Mouse (Mus musculus): ENCODE results near the gene Pknox2. TPM values are rescaled to one million over a fixed set of nuclear protein-coding genes. Genes with fewer than 3 reads are reported as not detected.

Pknox2 gene
- polyA plus RNA-seq, 2 experiments: 7.3 to 14.5 TPM

DNA sequence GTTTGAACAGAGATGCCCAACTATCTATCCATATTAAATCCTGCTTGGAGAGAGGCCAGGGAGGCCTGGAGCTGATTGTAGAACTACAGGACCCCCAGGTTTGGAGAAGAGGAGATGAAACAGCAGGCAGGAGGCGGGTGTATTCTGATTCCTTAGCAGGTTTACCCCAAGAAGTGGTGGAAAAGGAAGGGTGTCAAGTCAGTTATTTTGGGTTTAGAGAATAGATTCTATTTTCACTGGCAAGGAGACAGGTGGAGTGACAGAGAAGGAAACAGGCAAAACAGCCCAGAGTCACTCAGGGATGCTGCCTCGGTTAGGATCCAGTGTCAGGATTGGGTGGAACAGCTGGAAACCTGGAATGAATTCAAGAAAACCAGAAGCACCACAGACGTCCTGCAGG lies 263.6 kb downstream of the Pknox2 start:
- Histone ChIP-seq H3K4me2 (replicated peaks; ENCODE audit: low read depth, low read length, severe bottlenecking) (no peak overlapping the region), H3K9ac (ENCODE audit: low read depth, low read length, severe bottlenecking) (no peak overlapping the region), H3K4me1 (ENCODE audit: control insufficient read depth, insufficient read depth, low read length) (no peaks in the 10 kb centered on the region), H3K4me3 (replicated peaks; ENCODE audit: low read length) (no peak overlapping the region), H3K27me3 (ENCODE audit: control insufficient read depth, insufficient read depth, low read length) (no peaks in the 10 kb centered on the region), H3K27ac (replicated peaks; ENCODE audit: low read depth, low read length) (no peak overlapping the region), H3K9me3 (ENCODE audit: control insufficient read depth, low read length) (no peaks in the 10 kb centered on the region), H3K36me3 (ENCODE audit: control insufficient read depth, insufficient read depth, low read length) (no peaks in the 10 kb centered on the region)
- no peak for DNase-seq (ENCODE audit: low spot score)
- ATAC-seq (ENCODE audit: low FRiP score, low read depth): no peak
- WGBS: 46% methylated on average over 3 of the region's 3 CpGs
- TF ChIP-seq POLR2A (IDR thresholded peaks at IDR 0.05; ENCODE audit: borderline replicate concordance, extremely low read depth, insufficient read depth, insufficient read length): no peak

DNA sequence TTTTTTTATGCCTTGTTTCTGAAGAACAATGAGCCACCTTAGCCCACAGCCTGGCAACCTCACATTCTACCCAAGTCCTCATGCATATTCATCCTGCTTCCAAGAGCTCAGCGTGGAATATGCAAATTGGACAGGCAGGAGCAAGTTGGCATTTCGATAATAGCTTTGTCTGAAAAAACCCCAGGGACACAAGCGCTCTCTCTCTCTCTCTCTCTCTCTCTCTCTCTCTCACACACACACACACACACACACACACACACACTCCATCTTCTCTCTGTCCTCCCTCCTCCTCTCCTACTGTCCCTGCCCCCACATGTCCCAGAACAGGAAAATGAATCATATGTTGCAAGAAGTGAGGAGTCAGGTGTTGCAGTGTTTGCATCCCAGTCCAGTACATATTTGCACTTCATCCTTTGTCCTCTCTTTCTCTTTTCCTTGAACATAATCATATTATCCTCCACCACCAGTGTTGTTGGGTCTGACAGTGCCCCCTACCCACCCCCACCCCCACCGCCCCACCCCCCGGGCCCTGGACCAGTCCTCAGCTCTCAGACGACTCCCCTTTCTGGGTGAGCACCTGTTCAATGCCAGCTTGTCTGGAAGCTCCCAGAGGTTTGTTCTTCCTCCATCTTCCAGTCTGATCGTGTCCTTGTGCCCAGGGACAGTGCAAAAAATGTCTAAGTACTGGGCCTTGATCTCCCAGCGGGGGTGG lies 265.0 kb downstream of the Pknox2 start:
- Histone ChIP-seq H3K4me1 (ENCODE audit: control insufficient read depth, insufficient read depth, low read length) (no peaks in the 10 kb centered on the region), H3K4me3 (replicated peaks; ENCODE audit: low read length) (no peak overlapping the region), H3K9ac (ENCODE audit: low read depth, low read length, severe bottlenecking) (no peak overlapping the region), H3K27me3 (ENCODE audit: control insufficient read depth, insufficient read depth, low read length) (no peaks in the 10 kb centered on the region), H3K36me3 (ENCODE audit: control insufficient read depth, insufficient read depth, low read length) (no peaks in the 10 kb centered on the region), H3K4me2 (replicated peaks; ENCODE audit: low read depth, low read length, severe bottlenecking) (no peak overlapping the region), H3K9me3 (ENCODE audit: control insufficient read depth, low read length) (no peaks in the 10 kb centered on the region), H3K27ac (replicated peaks; ENCODE audit: low read depth, low read length) (no peak overlapping the region)
- WGBS: 41% methylated on average over 8 of the region's 8 CpGs
- no peak for TF ChIP-seq POLR2A (IDR thresholded peaks at IDR 0.05; ENCODE audit: borderline replicate concordance, extremely low read depth, insufficient read depth, insufficient read length)
- DNase-seq (ENCODE audit: low spot score) (no peak), ATAC-seq (ENCODE audit: low FRiP score, low read depth) (no peak)

DNA sequence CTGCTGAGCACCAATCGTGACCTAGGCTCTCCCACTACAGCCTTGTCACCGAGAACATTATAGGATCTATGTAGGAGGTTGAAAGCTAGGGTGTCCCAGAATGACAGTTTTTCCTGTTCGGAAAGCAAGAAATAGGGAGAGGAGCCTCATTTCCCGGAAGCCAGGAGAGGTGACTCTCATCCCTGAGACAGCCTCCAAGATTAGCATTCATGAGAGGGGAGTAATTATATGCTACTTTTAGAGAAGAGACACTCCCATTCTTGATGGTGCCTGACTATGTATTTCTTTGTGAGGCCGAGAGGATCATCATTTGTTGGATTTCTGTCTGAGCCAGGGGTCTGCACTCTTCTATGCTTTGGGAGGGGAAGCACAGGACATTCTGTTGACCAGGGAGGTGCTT lies 265.6 kb downstream of the Pknox2 start:
- no peak for ATAC-seq (ENCODE audit: low FRiP score, low read depth)
- 76% methylated on average over 5 of the region's 5 CpGs for WGBS

DNA sequence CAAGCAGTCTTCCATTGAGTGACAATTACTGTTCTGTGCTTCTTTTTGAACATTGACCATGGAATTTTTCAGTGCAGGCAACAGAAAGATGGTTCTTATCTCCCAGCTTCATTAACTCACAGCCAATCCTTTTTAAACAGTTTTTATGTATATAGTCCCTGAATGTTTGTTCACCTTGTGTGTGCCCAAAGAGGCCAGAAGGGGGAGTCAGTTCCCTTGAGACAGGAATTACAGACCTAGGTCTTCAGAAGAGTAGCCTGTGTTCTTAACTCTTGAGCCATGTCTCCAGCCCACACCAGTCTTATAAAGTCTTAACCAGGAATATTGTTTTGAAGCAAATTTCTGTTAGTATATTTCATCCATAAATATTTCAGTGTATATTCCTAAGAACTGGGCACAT lies 270.4 kb downstream of the Pknox2 start:
- Histone ChIP-seq H3K27me3 (ENCODE audit: control insufficient read depth, insufficient read depth, low read length) (no peaks in the 10 kb centered on the region), H3K4me1 (ENCODE audit: control insufficient read depth, insufficient read depth, low read length) (no peaks in the 10 kb centered on the region), H3K36me3 (ENCODE audit: control insufficient read depth, insufficient read depth, low read length) (no peaks in the 10 kb centered on the region), H3K9ac (ENCODE audit: low read depth, low read length, severe bottlenecking) (no peak overlapping the region), H3K4me2 (replicated peaks; ENCODE audit: low read depth, low read length, severe bottlenecking) (no peak overlapping the region), H3K4me3 (replicated peaks; ENCODE audit: low read length) (no peak overlapping the region), H3K9me3 (ENCODE audit: control insufficient read depth, low read length) (no peaks in the 10 kb centered on the region), H3K27ac (replicated peaks; ENCODE audit: low read depth, low read length) (no peak overlapping the region)
- TF ChIP-seq POLR2A (IDR thresholded peaks at IDR 0.05; ENCODE audit: borderline replicate concordance, extremely low read depth, insufficient read depth, insufficient read length): no peak
- no peak for ATAC-seq (ENCODE audit: low FRiP score, low read depth)
- DNase-seq (ENCODE audit: low spot score): no peak

More for the DNA sequence above, 265.6 kb downstream of the Pknox2 start:
- Histone ChIP-seq H3K27ac (replicated peaks; ENCODE audit: low read depth, low read length) (no peak overlapping the region), H3K36me3 (ENCODE audit: control insufficient read depth, insufficient read depth, low read length) (no peaks in the 10 kb centered on the region), H3K9me3 (ENCODE audit: control insufficient read depth, low read length) (no peaks in the 10 kb centered on the region), H3K9ac (ENCODE audit: low read depth, low read length, severe bottlenecking) (no peak overlapping the region), H3K27me3 (ENCODE audit: control insufficient read depth, insufficient read depth, low read length) (no peaks in the 10 kb centered on the region), H3K4me1 (ENCODE audit: control insufficient read depth, insufficient read depth, low read length) (no peaks in the 10 kb centered on the region), H3K4me2 (replicated peaks; ENCODE audit: low read depth, low read length, severe bottlenecking) (no peak overlapping the region), H3K4me3 (replicated peaks; ENCODE audit: low read length) (no peak overlapping the region)
- no peak for DNase-seq (ENCODE audit: low spot score)
- no peak for TF ChIP-seq POLR2A (IDR thresholded peaks at IDR 0.05; ENCODE audit: borderline replicate concordance, extremely low read depth, insufficient read depth, insufficient read length)

DNA sequence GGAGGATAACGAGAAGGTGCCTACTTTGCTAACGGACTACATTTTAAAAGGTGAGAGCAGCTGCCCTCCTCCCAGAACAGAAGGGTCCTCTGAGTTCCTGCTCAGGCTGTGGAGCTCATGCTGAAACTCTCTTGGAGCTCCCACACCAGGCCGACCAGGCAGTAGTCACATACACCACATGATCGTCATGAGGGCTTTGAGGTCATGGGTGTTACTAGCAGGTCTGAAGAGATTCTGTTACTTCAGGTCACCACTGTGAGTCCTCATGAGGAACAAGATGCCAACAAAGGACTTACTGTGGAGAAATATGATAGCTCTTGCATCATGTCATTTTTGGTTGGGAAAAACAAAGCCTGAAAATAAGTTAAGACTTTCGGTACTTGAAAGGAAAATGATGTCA lies 270.9 kb downstream of the Pknox2 start:
- WGBS: 81% methylated on average over 5 of the region's 5 CpGs
- Histone ChIP-seq H3K27ac (replicated peaks; ENCODE audit: low read depth, low read length) (no peak overlapping the region), H3K4me1 (ENCODE audit: control insufficient read depth, insufficient read depth, low read length) (no peaks in the 10 kb centered on the region), H3K9ac (ENCODE audit: low read depth, low read length, severe bottlenecking) (no peak overlapping the region), H3K36me3 (ENCODE audit: control insufficient read depth, insufficient read depth, low read length) (no peaks in the 10 kb centered on the region), H3K9me3 (ENCODE audit: control insufficient read depth, low read length) (no peaks in the 10 kb centered on the region), H3K4me2 (replicated peaks; ENCODE audit: low read depth, low read length, severe bottlenecking) (no peak overlapping the region), H3K4me3 (replicated peaks; ENCODE audit: low read length) (no peak overlapping the region), H3K27me3 (ENCODE audit: control insufficient read depth, insufficient read depth, low read length) (no peaks in the 10 kb centered on the region)
- TF ChIP-seq POLR2A (IDR thresholded peaks at IDR 0.05; ENCODE audit: borderline replicate concordance, extremely low read depth, insufficient read depth, insufficient read length): no peak
- DNase-seq (ENCODE audit: low spot score) (no peak), ATAC-seq (ENCODE audit: low FRiP score, low read depth) (no peak)

All from limb, embryonic 14.5 days (tissue).